Mouse (Mus musculus): ENCODE results near the gene Fuk.
"Not testable (repeated sequence)": the region's sequence is repeated elsewhere in the genome, so short reads cannot be mapped to it uniquely, and the experiment has no call there.

The Fuk gene

GRCm38 (mm10) chr8:110901839-110902578, at the start of gene Fuk:
Gene Fuk, minus strand, starts transcription at chr8:110902488.
- peak; percentile 89 for DNase-seq (ENCODE audit: low read depth, low spot score)

GRCm38 (mm10) chr8:110950065-110950484, 47.8 kb upstream of the Fuk start:
- no peak for DNase-seq (ENCODE audit: low read depth, low spot score)

- no peak for DNase-seq (ENCODE audit: low read depth, low spot score)
Measured at GRCm38 (mm10) chr8:110945716-110946115, 43.4 kb upstream of the Fuk start.

GRCm38 (mm10) chr8:110944276-110944876, 42.1 kb upstream of the Fuk start:
- no peak for DNase-seq (ENCODE audit: low read depth, low spot score)

- DNase-seq (ENCODE audit: low read depth, low spot score) = no peak
Measured at GRCm38 (mm10) chr8:110941453-110941948, 39.2 kb upstream of the Fuk start.

- DNase-seq (ENCODE audit: low read depth, low spot score) = no peak
Measured at GRCm38 (mm10) chr8:110940682-110941452, 38.6 kb upstream of the Fuk start.

GRCm38 (mm10) chr8:110938882-110939589, 36.7 kb upstream of the Fuk start:
- peak; percentile 21 for DNase-seq (ENCODE audit: low read depth, low spot score)

GRCm38 (mm10) chr8:110936217-110936616, 33.9 kb upstream of the Fuk start:
- DNase-seq (ENCODE audit: low read depth, low spot score) = no peak

GRCm38 (mm10) chr8:110933272-110933671, 31.0 kb upstream of the Fuk start:
- DNase-seq (ENCODE audit: low read depth, low spot score) = no peak

- DNase-seq (ENCODE audit: low read depth, low spot score) = no peak
Measured at GRCm38 (mm10) chr8:110932444-110932843, 30.2 kb upstream of the Fuk start.

- no peak for DNase-seq (ENCODE audit: low read depth, low spot score)
Measured at GRCm38 (mm10) chr8:110931176-110931939, 29.1 kb upstream of the Fuk start.

GRCm38 (mm10) chr8:110929672-110930071, 27.4 kb upstream of the Fuk start:
- DNase-seq (ENCODE audit: low read depth, low spot score) = not testable (repeated sequence)

GRCm38 (mm10) chr8:110929066-110929465, 26.8 kb upstream of the Fuk start:
- peak; percentile 47 for DNase-seq (ENCODE audit: low read depth, low spot score)

- no peak for DNase-seq (ENCODE audit: low read depth, low spot score)
Measured at GRCm38 (mm10) chr8:110928435-110928834, 26.1 kb upstream of the Fuk start.

- DNase-seq (ENCODE audit: low read depth, low spot score) = no peak
Measured at GRCm38 (mm10) chr8:110926690-110927089, 24.4 kb upstream of the Fuk start.

GRCm38 (mm10) chr8:110925691-110926140, 23.4 kb upstream of the Fuk start:
- no peak for DNase-seq (ENCODE audit: low read depth, low spot score)

- DNase-seq (ENCODE audit: low read depth, low spot score) = no peak
Measured at GRCm38 (mm10) chr8:110921492-110922230, 19.4 kb upstream of the Fuk start.

- DNase-seq (ENCODE audit: low read depth, low spot score) = no peak
Measured at GRCm38 (mm10) chr8:110920773-110921277, 18.5 kb upstream of the Fuk start.

- no peak for DNase-seq (ENCODE audit: low read depth, low spot score)
Measured at GRCm38 (mm10) chr8:110920032-110920772, 17.9 kb upstream of the Fuk start.

Measured in A20 (cell line).